Mouse (Mus musculus) T-helper 17 cell (primary cell): ENCODE data around the gene Anxa2.

Experiments
- in situ Hi-C, 2 experiments: fragments of 300-600 bp; cut with MboI, MseI; formaldehyde crosslinking; loops; 1 replicate in 1 of 2; 2 replicates in 1 of 2; pipeline ENCODE4 v1.15.1; 2025; ENCODE audit warnings: high pct_unique_total_duplicates in 2 of 2

Anxa2 gene

DNA sequence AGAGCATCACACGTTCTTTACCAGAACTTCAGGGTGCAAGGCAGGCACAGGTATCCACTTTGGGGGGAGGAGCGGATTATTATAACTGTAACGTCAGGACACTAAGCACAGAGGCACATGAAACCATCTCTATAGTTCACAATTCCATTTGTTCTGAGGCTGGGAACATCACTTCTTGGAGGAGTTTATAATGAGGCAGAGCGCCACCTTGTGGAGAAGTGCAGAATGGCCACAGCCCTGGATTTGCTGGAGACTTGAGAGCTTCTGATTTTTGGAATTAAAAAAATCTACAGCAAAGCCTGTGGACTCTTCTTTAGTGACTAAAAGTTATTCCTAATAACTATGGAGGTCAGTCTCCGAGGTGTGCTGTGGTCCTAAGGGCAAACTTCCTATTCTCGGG is 49.1 kb downstream of the Anxa2 start:
- in situ Hi-C loops, result no loop called here

DNA sequence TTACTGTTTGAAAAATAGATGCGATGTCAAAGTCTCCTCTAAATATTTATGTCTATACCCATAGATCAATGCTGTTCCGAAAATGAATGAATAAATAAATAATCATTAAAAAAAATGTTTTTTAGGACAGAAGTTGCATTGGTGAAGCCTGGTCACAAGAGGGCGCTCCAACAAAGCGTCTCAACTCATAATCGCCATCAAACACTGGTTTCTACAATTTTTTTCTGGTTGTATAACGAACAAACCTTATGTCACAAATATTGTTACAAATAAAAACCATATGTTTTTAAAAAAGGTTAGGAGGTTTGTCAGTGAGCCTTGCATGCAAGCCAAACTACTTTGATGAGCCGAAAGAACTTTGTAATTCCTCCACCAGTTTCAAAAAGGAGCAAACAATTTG is 52.2 kb downstream of the Anxa2 start:
- in situ Hi-C loops, result loop anchor here in 1 of 2 experiments (5.0 kb wide), 1 partner anchor 477 kb away; no protein-coding TSS in a partner anchor

GRCm38 (mm10) chr9:69507206-69507605 is 53.8 kb downstream of the Anxa2 start:
- in situ Hi-C loops, result loop anchor here in 1 of 2 experiments (5.0 kb wide), 1 partner anchor 475 kb away; no protein-coding TSS in a partner anchor

GRCm38 (mm10) chr9:69508016-69508415 is 54.6 kb downstream of the Anxa2 start:
- in situ Hi-C loops, result loop anchor here in 1 of 2 experiments (5.0 kb wide), 1 partner anchor 474 kb away; no protein-coding TSS in a partner anchor

- in situ Hi-C loops, result loop anchor here in 1 of 2 experiments (5.0 kb wide), 1 partner anchor 285 kb away; no protein-coding TSS in a partner anchor
Observed at GRCm38 (mm10) chr9:69511881-69512590, 58.6 kb downstream of the Anxa2 start.

- in situ Hi-C loops, result loop anchor here in 1 of 2 experiments (5.0 kb wide), 1 partner anchor 285 kb away; no protein-coding TSS in a partner anchor
Observed at GRCm38 (mm10) chr9:69512726-69513125, 59.3 kb downstream of the Anxa2 start.

GRCm38 (mm10) chr9:69514206-69514605 is 60.8 kb downstream of the Anxa2 start:
- in situ Hi-C loops, result loop anchor here in 1 of 2 experiments (5.0 kb wide), 1 partner anchor 283 kb away; no protein-coding TSS in a partner anchor

GRCm38 (mm10) chr9:69515416-69515815 is 62.0 kb downstream of the Anxa2 start:
- in situ Hi-C loops, result loop anchor here in 1 of 2 experiments (5.0 kb wide), 1 partner anchor 472 kb away; the partner anchor contains the start of gene Bnip2

DNA sequence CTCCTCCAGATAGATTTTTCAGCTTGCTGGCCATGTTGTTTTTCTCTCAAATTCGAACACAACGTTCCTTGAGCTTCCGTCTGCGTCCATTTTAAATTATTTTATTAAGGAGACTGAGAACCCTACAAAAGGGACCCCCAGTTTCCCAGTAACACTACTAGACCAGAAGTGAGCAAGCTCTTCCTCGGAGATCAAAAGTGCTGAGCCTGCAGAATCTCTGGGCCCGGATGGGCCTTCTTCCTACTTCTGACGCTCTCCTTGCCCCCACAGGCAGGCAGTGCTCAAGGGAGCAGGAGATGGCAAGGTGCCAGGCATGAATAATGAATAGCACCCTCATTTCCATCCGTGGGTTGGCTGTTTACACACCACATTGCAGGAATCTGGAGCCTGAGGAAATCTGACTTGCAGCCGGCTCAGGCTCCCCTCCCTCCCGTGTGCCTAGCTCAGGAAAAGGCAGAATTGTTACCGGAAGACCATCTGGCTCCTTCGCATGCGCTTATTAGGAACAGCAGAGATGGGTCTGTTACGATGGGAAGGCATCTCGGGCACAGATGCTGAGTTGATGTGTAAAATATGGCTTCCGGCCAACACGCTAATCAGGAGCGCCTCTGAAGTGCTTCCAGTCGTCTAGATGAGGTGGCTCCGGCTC is 64.1 kb downstream of the Anxa2 start:
- in situ Hi-C loops, result loop anchor here in 1 of 2 experiments (5.0 kb wide), 1 partner anchor 470 kb away; the partner anchor contains the start of gene Bnip2
